Comparison of ENCODE assay signal across 19 mouse cellular contexts in the genomic region with DNA sequence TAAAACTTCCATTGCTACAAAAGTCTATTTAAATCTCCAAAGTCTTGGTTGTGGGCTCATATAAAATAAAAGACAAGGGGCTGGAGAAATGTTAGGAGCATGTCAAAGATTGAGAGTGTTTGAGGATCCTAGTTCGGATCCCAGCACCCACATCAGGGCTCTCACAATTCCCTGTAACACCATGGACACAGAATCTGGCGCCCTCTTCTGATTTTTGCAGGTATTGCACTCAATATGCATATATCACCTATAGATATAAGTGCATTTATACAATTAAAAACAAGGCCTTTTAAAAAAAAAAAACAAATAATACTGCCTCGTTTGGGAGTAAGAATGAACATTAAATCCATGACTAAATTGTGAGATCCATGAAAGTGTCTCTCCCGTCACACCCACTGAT. TPM values are rescaled to one million over a fixed set of nuclear protein-coding genes. Genes with fewer than 3 reads are reported as not detected.
DNase-seq lines count a peak whose midpoint lies in the region; ATAC-seq and TF ChIP-seq lines count a peak whose summit lies in the region.
"Had no signal": no experiment of that assay in that cellular context is flagged by ENCODE, and none has a peak within 500 bp of the region (broad histone marks: within the 10 kb centered on the region; RNA-seq: fewer than 3 reads in every experiment).

No protein-coding gene starts in this region.

- H3K36me3 ChIP-seq in embryonic facial prominence, embryonic 11.5 days (replicated peaks; ENCODE audit: control insufficient read depth, insufficient read depth, low read depth, low read length) = no peaks in the 10 kb centered on the region
- no peaks in the 10 kb centered on the region for H3K36me3 ChIP-seq in embryonic facial prominence, embryonic 10.5 days (replicated peaks)
- H3K36me3 ChIP-seq: embryonic facial prominence, embryonic 15.5 days; heart, embryonic 12.5 days; hindbrain, embryonic 15.5 days; limb, embryonic 10.5 days; liver, embryonic 13.5 days had no signal

- no peaks in the 10 kb centered on the region for H3K9me3 ChIP-seq in embryonic facial prominence, embryonic 11.5 days (replicated peaks; ENCODE audit: control insufficient read depth, low read length)
- no peaks in the 10 kb centered on the region for H3K9me3 ChIP-seq in embryonic facial prominence, embryonic 10.5 days
- H3K9me3 ChIP-seq: embryonic facial prominence, embryonic 15.5 days; heart, embryonic 12.5 days; limb, embryonic 10.5 days; liver, embryonic 13.5 days had no signal

- H3K27me3 ChIP-seq in embryonic facial prominence, embryonic 11.5 days (ENCODE audit: control insufficient read depth, insufficient read depth, low read length) = no peaks in the 10 kb centered on the region
- no peaks in the 10 kb centered on the region for H3K27me3 ChIP-seq in embryonic facial prominence, embryonic 10.5 days (replicated peaks; ENCODE audit: low read depth, poor library complexity, severe bottlenecking)
- H3K27me3 ChIP-seq: embryonic facial prominence, embryonic 15.5 days; heart, embryonic 12.5 days; hindbrain, embryonic 15.5 days; liver, embryonic 13.5 days had no signal

- no peak overlapping the region for H3K4me3 ChIP-seq in embryonic facial prominence, embryonic 11.5 days (ENCODE audit: low read depth, low read length)
- no peak overlapping the region for H3K4me3 ChIP-seq in embryonic facial prominence, embryonic 10.5 days
- H3K4me3 ChIP-seq in layer of hippocampus, adult 2 months = no peak overlapping the region
- H3K4me3 ChIP-seq: embryonic facial prominence, embryonic 15.5 days; heart, embryonic 12.5 days; hindbrain, embryonic 15.5 days; limb, embryonic 10.5 days; liver, embryonic 13.5 days had no signal

- TF ChIP-seq CTCF in layer of hippocampus, adult 2 months (conservative IDR thresholded peaks at IDR 0.05) = peak; percentile 64

- no peak overlapping the region for H3K4me2 ChIP-seq in embryonic facial prominence, embryonic 11.5 days (ENCODE audit: low read depth, low read length)
- H3K4me2 ChIP-seq: embryonic facial prominence, embryonic 15.5 days; heart, embryonic 12.5 days; hindbrain, embryonic 15.5 days; liver, embryonic 13.5 days had no signal

- WGBS in embryonic facial prominence, embryonic 11.5 days = 75% methylated on average over 4 of the region's 4 CpGs
- WGBS in embryonic facial prominence, embryonic 10.5 days = 81% methylated on average over 4 of the region's 4 CpGs

- no peaks in the 10 kb centered on the region for H3K4me1 ChIP-seq in embryonic facial prominence, embryonic 11.5 days (ENCODE audit: control insufficient read depth, insufficient read depth, low read length)
- H3K4me1 ChIP-seq in embryonic facial prominence, embryonic 10.5 days = peaks cover 6% of the 10 kb centered on the region; the same call in 1 of the 2 replicates
- H3K4me1 ChIP-seq: embryonic facial prominence, embryonic 15.5 days; limb, embryonic 10.5 days had no signal

- no peak overlapping the region for H3K9ac ChIP-seq in embryonic facial prominence, embryonic 11.5 days (replicated peaks; ENCODE audit: low read length)
- H3K9ac ChIP-seq: embryonic facial prominence, embryonic 15.5 days; heart, embryonic 12.5 days; hindbrain, embryonic 15.5 days; liver, embryonic 13.5 days had no signal

- no peak for ATAC-seq in embryonic facial prominence, embryonic 11.5 days (replicated peaks; ENCODE audit: insufficient number of reproducible peaks, low FRiP score, low TSS enrichment, low read depth)
- ATAC-seq: activated CD4-positive, CD25-positive, alpha-beta regulatory T cell, adult 4 months had no signal

- DNase-seq in embryonic facial prominence, embryonic 11.5 days (ENCODE audit: low spot score) = peak; percentile 18
- no peak for DNase-seq in embryonic facial prominence, embryonic 10.5 days (ENCODE audit: low spot score)
- no peak for DNase-seq in layer of hippocampus, adult 2 months (ENCODE audit: low spot score in 2 of 2)
- no peak for DNase-seq in layer of hippocampus, postnatal 36 days
- peak; percentile 23 for DNase-seq in thymus, postnatal 14 days
- DNase-seq in thymus, postnatal 0 days (ENCODE audit: low spot score) = no peak
- DNase-seq in frontal cortex, postnatal 36 days (ENCODE audit: low spot score in 2 of 2) = no peak
- DNase-seq in urinary bladder, adult 18-20 months (ENCODE audit: low spot score in 2 of 2) = no peak
- DNase-seq: adrenal gland, postnatal 25 days; cerebellum, adult 8-10 months; kidney, adult 9 months; liver, embryonic 13.5 days; lung, postnatal 36 days; thymus, adult 18-20 months had no signal

- no peak overlapping the region for H3K27ac ChIP-seq in embryonic facial prominence, embryonic 11.5 days (replicated peaks; ENCODE audit: low read depth, low read length)
- H3K27ac ChIP-seq in embryonic facial prominence, embryonic 10.5 days (replicated peaks) = no peak overlapping the region
- no peak overlapping the region for H3K27ac ChIP-seq in layer of hippocampus, adult 2 months
- H3K27ac ChIP-seq: embryonic facial prominence, embryonic 15.5 days; hindbrain, embryonic 15.5 days; limb, embryonic 10.5 days; liver, embryonic 13.5 days had no signal

RNA-seq across cellular contexts. Expression of a gene that starts 49.7 kb away (rescaled TPM):
- polyA plus RNA-seq in embryonic facial prominence, embryonic 11.5 days (2014; fragmentation: Nextera tagmentation; extraction: Ambion mirVana) = 48.5 and 52.2 TPM in 2 replicates
- polyA plus RNA-seq in embryonic facial prominence, embryonic 10.5 days (2016; fragmentation: Nextera tagmentation; extraction: Ambion mirVana) = 68.0 and 73.6 TPM in 2 replicates
- 10 to 100 TPM; 41.1 to 42.4 TPM for total RNA-seq in layer of hippocampus, adult 2 months (2021)
- total RNA-seq in layer of hippocampus, postnatal 36 days (2021) = 10 to 100 TPM; 34.9 to 39.9 TPM
- polyA plus RNA-seq in thymus, postnatal 0 days (2015; fragmentation: Nextera tagmentation; extraction: Ambion mirVana) = 62.1 and 64.2 TPM in 2 replicates

RNA-seq across cellular contexts. Expression of a gene that starts 49.8 kb away (rescaled TPM):
- polyA plus RNA-seq in embryonic facial prominence, embryonic 11.5 days (2014; fragmentation: Nextera tagmentation; extraction: Ambion mirVana) = 58.1 and 60.0 TPM in 2 replicates
- polyA plus RNA-seq in embryonic facial prominence, embryonic 10.5 days (2016; fragmentation: Nextera tagmentation; extraction: Ambion mirVana) = 49.0 and 50.7 TPM in 2 replicates
- 10 to 100 TPM; 26.8 to 34.9 TPM for total RNA-seq in layer of hippocampus, adult 2 months (2021)
- total RNA-seq in layer of hippocampus, postnatal 36 days (2021) = 10 to 100 TPM; 28.7 to 34.8 TPM
- polyA plus RNA-seq in thymus, postnatal 0 days (2015; fragmentation: Nextera tagmentation; extraction: Ambion mirVana) = 33.8 and 36.3 TPM in 2 replicates

Comparison
In these comparisons a context has a peak if more than half of its experiments do, and no peak if none do; other contexts are left out.
1. DNase-seq: peak in embryonic facial prominence, embryonic 11.5 days (single experiment) and thymus, postnatal 14 days (single experiment); none in embryonic facial prominence, embryonic 10.5 days (single experiment), layer of hippocampus, adult 2 months (0 of 2), layer of hippocampus, postnatal 36 days (0 of 2), thymus, postnatal 0 days (single experiment), frontal cortex, postnatal 36 days (0 of 2) and urinary bladder, adult 18-20 months (0 of 2).